Mouse (Mus musculus): ENCODE results near the gene Myo1a.
A peak's percentile ranks its signal among the peaks of the same experiment; 100 is the strongest.

The Myo1a gene

GRCm38 (mm10) chr10:127763914-127764680, 59.1 kb downstream of the Myo1a start:
- peak; percentile 66 to 68 for DNase-seq

DNA sequence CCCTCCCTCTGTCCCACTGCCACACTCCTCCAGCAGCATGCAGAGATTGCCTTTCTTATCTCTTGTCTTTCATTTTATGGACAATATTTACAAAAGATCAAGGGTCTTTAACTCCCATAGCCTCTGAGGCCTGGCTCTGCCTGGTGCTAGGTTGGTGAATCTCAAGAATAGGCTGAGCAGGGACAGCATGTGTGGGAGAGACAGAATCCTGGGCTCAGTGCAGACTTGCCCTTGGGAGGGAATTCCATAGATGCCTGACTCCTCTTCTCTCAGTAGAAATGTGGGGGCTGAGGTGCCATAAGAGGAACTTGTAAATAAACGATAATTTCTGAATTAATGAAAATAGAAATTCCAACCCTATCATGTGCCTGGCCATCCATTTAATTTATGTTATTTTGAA, 61.6 kb downstream of the Myo1a start:
- DNase-seq = no peak
